Mouse (Mus musculus) myocyte (in vitro differentiated cells): Measurements from ENCODE around the gene Tanc1. TPM values are rescaled to one million over a fixed set of nuclear protein-coding genes. Genes with fewer than 3 reads are reported as not detected.

Experiments used
- H3K27me3 ChIP-seq: one replicate; pipeline ENCODE4 v1.6.1; 2011; ENCODE audit not compliant: control insufficient read depth, insufficient read depth, insufficient read length
- H3K36me3 ChIP-seq: one replicate; pipeline ENCODE4 v1.6.1; 2011; ENCODE audit not compliant: control insufficient read depth, insufficient read depth
- H3K4me2 ChIP-seq: one replicate; pipeline ENCODE4 v1.6.1; 2011; ENCODE audit warnings: low read depth, control low read depth
- H3K4me3 ChIP-seq: one replicate; pipeline ENCODE4 v1.5.1; 2011; ENCODE audit warnings: mild to moderate bottlenecking, control low read depth, moderate library complexity
- H3K79me2 ChIP-seq: one replicate; pipeline ENCODE4 v1.6.1; 2011; ENCODE audit not compliant: control insufficient read depth, insufficient read depth
- H3ac ChIP-seq: one replicate; pipeline ENCODE4 v1.6.1; 2011; ENCODE audit not compliant: control insufficient read depth, insufficient read length
- CEBPB ChIP-seq: IDR thresholded peaks from 2 replicates; pipeline ENCODE4 v1.6.1; 2011; ENCODE audit warnings: mild to moderate bottlenecking, moderate library complexity; ENCODE audit not compliant: poor library complexity, insufficient read depth, severe bottlenecking
- E2F4 ChIP-seq: IDR thresholded peaks from one replicate; pipeline ENCODE4 v1.6.1; 2011; ENCODE audit warnings: mild to moderate bottlenecking, control low read depth, moderate library complexity; ENCODE audit not compliant: insufficient read depth
- MAX ChIP-seq: IDR thresholded peaks from one replicate; pipeline ENCODE4 v1.6.1; 2011; ENCODE audit warnings: low read depth, mild to moderate bottlenecking, control low read depth
- MYOD1 ChIP-seq, 3 experiments: IDR thresholded peaks; one replicate each; pipeline ENCODE4 v1.6.1; 2011; ENCODE audit warnings: control low read depth in 2 of 3, low read depth in 2 of 3, mild to moderate bottlenecking in 2 of 3, moderate library complexity in 1 of 3; ENCODE audit not compliant: insufficient read length in 2 of 3, control insufficient read depth in 1 of 3
- MYOG ChIP-seq, 3 experiments: IDR thresholded peaks; one replicate each; pipeline ENCODE4 v1.6.1; 2011; ENCODE audit warnings: control low read depth in 2 of 3, low read depth in 2 of 3, mild to moderate bottlenecking in 2 of 3; ENCODE audit not compliant: insufficient read length in 2 of 3, control insufficient read depth in 1 of 3, insufficient read depth in 1 of 3
- POLR2A ChIP-seq: IDR thresholded peaks from one replicate; pipeline ENCODE4 v1.6.1; 2011; ENCODE audit warnings: low read depth, mild to moderate bottlenecking, control low read depth, moderate library complexity; ENCODE audit not compliant: insufficient read length
- POLR2AphosphoS2 ChIP-seq: IDR thresholded peaks from one replicate; pipeline ENCODE4 v1.6.1; 2011; ENCODE audit warnings: low read depth, control low read depth; ENCODE audit not compliant: insufficient read length
- REST ChIP-seq: IDR thresholded peaks from one replicate; pipeline ENCODE4 v1.6.1; 2011; ENCODE audit warnings: mild to moderate bottlenecking, control low read depth, moderate library complexity; ENCODE audit not compliant: insufficient read depth, insufficient read length
- SRF ChIP-seq: IDR thresholded peaks from one replicate; pipeline ENCODE4 v1.6.1; 2011; ENCODE audit warnings: low read depth; ENCODE audit not compliant: control insufficient read depth, insufficient read length
- TCF12 ChIP-seq: IDR thresholded peaks from one replicate; pipeline ENCODE4 v1.6.1; 2011; ENCODE audit warnings: mild to moderate bottlenecking, control low read depth; ENCODE audit not compliant: poor library complexity, insufficient read depth, severe bottlenecking
- TCF3 ChIP-seq: IDR thresholded peaks from one replicate; pipeline ENCODE4 v1.6.1; 2011; ENCODE audit warnings: low read depth, control low read depth; ENCODE audit not compliant: insufficient read length
- USF1 ChIP-seq: IDR thresholded peaks from one replicate; pipeline ENCODE4 v1.6.1; 2011; ENCODE audit warnings: low read depth, mild to moderate bottlenecking, control low read depth, moderate library complexity
- polyA plus RNA-seq: library from polyadenylated mRNA; unstranded; fragments of >200 nt; fragmentation: generic; extraction: Trizol; gene quantifications from one replicate; pipeline ENCODE4 v1.2.1, GENCODE M21; 2012; ENCODE audit warnings: missing spikeins

The Tanc1 gene
- polyA plus RNA-seq, 1 experiment = 24.7 TPM

DNA sequence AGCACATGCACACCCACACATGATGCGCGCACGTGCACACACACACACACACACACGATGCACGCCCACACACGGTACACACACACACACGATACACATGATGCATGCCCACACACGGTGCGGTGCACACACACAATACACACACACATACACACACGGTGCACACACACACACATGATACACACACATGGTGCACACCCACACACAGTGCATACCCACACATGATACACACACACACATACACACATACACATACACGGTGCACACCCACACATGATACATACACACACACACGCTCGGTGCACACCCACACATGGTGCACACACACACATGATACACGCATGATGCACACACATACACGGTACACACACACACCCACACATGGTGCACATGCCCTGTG, 206.8 kb downstream of the Tanc1 start:
- Histone ChIP-seq H3K27me3 (no peaks in the 10 kb centered on the region), H3ac (no peak overlapping the region), H3K79me2 (no peaks in the 10 kb centered on the region), H3K4me3 (no peak overlapping the region), H3K36me3 (peaks cover 32% of the 10 kb centered on the region), H3K4me2 (no peak overlapping the region)
- TF ChIP-seq SRF = no peak
- TF ChIP-seq E2F4 = no peak
- peak in 1 of 3 experiments; percentile 6 for TF ChIP-seq MYOG (IDR thresholded peaks at IDR 0.05; ENCODE audit: control insufficient read depth in 1 of 3, insufficient read depth in 1 of 3, insufficient read length in 2 of 3, low read depth in 2 of 3)
- no peak for TF ChIP-seq USF1
- TF ChIP-seq TCF12 = no peak
- no peak for TF ChIP-seq TCF3
- peak; percentile 28 for TF ChIP-seq POLR2AphosphoS2
- TF ChIP-seq CEBPB = no peak
- peak; percentile 41 for TF ChIP-seq POLR2A
- TF ChIP-seq MAX = no peak
- no peak for TF ChIP-seq REST

DNA sequence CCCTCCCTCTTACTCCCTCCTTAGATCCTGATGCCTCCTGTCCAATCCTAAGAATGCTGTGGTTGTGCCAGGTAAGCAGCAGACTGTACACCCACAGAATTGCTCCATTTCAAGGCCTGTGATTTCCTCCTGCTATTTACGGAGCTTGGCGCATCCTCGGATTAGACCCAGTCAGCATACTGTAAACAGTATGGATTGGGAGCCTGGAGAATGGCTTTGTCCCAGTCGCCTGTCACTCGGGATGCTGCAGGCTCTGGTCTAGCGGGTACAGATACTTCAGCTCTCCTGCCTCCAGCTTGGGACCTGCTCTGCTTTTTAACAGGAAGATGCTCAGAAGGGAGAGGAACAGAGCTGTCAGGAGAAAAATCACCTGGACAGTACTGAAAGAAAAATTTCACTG, 207.6 kb downstream of the Tanc1 start:
- Histone ChIP-seq H3K27me3 (no peaks in the 10 kb centered on the region), H3K4me2 (no peak overlapping the region), H3K79me2 (no peaks in the 10 kb centered on the region), H3K4me3 (no peak overlapping the region), H3ac (no peak overlapping the region), H3K36me3 (peaks cover 32% of the 10 kb centered on the region)
- TF ChIP-seq MAX (no peak), MYOG (IDR thresholded peaks at IDR 0.05; ENCODE audit: control insufficient read depth in 1 of 3, insufficient read depth in 1 of 3, insufficient read length in 2 of 3, low read depth in 2 of 3) (no peak), CEBPB (no peak), E2F4 (no peak)

DNA sequence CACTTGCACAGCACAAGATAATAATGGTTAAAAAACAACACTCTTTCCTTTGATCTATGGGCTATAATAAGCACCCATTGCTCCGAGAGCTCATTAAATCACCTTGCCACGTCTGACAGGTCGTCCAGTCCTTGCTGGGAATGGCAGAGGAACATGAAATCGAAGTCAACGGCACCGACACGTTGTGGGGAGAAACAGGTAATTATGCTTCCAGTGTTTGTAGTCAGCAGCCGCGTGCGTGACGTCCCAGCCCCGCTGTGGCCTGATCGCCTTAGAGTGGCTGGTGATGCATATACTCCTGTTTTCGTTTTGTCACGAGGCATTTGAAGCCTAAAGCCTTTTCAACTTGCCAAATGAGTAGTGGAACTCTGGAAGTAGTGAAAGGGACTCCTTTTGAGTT, 208.2 kb downstream of the Tanc1 start:
- Histone ChIP-seq H3ac (no peak overlapping the region), H3K79me2 (no peaks in the 10 kb centered on the region), H3K36me3 (peaks cover 28% of the 10 kb centered on the region), H3K4me3 (no peak overlapping the region), H3K4me2 (no peak overlapping the region), H3K27me3 (no peaks in the 10 kb centered on the region)
- no peak for TF ChIP-seq MAX
- TF ChIP-seq TCF12 = no peak
- no peak for TF ChIP-seq MYOG (IDR thresholded peaks at IDR 0.05; ENCODE audit: control insufficient read depth in 1 of 3, insufficient read depth in 1 of 3, insufficient read length in 2 of 3, low read depth in 2 of 3)
- TF ChIP-seq POLR2AphosphoS2 = no peak
- no peak for TF ChIP-seq POLR2A
- TF ChIP-seq MYOD1 (IDR thresholded peaks at IDR 0.05; ENCODE audit: control insufficient read depth in 1 of 3, insufficient read length in 2 of 3, low read depth in 2 of 3) = no peak
- no peak for TF ChIP-seq REST
- no peak for TF ChIP-seq TCF3
- TF ChIP-seq SRF = no peak

DNA sequence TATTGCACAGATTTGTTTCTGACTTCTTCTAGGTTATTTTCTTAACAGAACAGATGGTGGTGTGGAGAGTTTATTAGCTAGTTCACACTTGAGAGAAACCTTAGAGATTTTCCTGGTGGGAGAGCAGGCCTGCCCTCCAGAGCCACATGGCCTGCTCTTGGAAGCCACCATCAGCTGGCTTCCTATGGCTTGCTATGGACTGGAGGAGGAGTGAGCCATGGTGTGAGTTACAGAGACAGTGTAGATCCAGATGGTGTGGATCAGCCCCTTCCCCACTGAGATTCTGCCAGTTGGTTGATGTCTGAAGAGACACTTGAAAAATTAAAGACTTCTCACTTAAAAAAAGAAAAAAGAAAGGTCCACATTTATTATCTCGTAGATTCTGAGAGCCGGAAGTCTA, 209.2 kb downstream of the Tanc1 start:
- Histone ChIP-seq H3K36me3 (peaks cover 22% of the 10 kb centered on the region), H3K27me3 (no peaks in the 10 kb centered on the region), H3ac (no peak overlapping the region), H3K4me3 (no peak overlapping the region), H3K79me2 (no peaks in the 10 kb centered on the region), H3K4me2 (no peak overlapping the region)
- no peak for TF ChIP-seq REST

DNA sequence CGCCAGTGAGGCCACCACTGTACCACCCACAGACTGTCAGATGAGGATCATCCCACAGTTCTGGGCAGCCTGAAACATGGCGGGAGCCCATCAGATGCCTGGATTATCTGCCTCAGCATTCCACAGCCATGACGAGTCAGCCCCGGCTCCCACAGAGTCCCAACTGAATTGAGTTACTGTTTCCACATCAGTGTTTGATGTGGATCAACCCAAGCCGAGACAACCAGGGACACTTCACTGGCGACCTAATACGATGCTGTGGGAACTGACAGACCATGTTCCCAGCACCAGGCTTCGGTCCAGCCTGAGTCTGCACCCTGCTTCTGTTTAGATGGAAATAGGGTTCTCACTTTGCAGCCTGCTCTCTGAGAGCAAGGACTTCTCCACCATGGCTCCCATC, 212.4 kb downstream of the Tanc1 start:
- Histone ChIP-seq H3K27me3 (no peaks in the 10 kb centered on the region), H3K36me3 (peaks cover 18% of the 10 kb centered on the region), H3K79me2 (no peaks in the 10 kb centered on the region), H3K4me2 (peak overlapping the region; percentile 61), H3K4me3 (no peak overlapping the region), H3ac (no peak overlapping the region)
- TF ChIP-seq POLR2A (peak; percentile 31), SRF (no peak), E2F4 (no peak), TCF3 (no peak), MAX (no peak), MYOD1 (IDR thresholded peaks at IDR 0.05; ENCODE audit: control insufficient read depth in 1 of 3, insufficient read length in 2 of 3, low read depth in 2 of 3) (peak in 1 of 3 experiments; percentile 49), MYOG (IDR thresholded peaks at IDR 0.05; ENCODE audit: control insufficient read depth in 1 of 3, insufficient read depth in 1 of 3, insufficient read length in 2 of 3, low read depth in 2 of 3) (peak in 1 of 3 experiments; percentile 38), USF1 (no peak), TCF12 (no peak)

DNA sequence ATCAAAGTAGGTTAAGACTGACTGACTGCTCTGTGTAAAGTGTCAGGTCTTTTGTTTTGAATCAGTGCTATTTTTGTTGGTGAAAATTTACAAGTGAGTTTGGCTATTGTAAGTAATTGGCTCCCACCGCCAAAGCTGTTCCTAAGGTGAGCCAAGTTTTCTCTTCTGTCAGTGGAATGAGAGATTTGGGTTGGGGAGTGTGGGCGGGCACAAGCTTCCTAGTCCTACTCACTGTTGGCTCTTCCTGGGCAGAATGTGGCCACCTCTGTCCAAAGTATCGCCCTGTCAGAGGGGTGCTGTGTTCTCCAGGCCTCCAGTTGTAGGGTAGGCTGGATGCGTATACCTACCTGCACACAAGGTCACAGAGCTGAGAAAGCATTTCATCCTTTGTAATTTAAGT, 213.5 kb downstream of the Tanc1 start:
- TF ChIP-seq USF1 = no peak
- no peak for TF ChIP-seq SRF
- TF ChIP-seq POLR2AphosphoS2 = no peak
- no peak for TF ChIP-seq MYOD1 (IDR thresholded peaks at IDR 0.05; ENCODE audit: control insufficient read depth in 1 of 3, insufficient read length in 2 of 3, low read depth in 2 of 3)
- H3K36me3 ChIP-seq = peaks cover 14% of the 10 kb centered on the region
- H3K4me2 ChIP-seq = no peak overlapping the region
- H3K4me3 ChIP-seq = no peak overlapping the region
- no peaks in the 10 kb centered on the region for H3K79me2 ChIP-seq
- H3ac ChIP-seq = no peak overlapping the region
- H3K27me3 ChIP-seq = no peaks in the 10 kb centered on the region
